Mouse (Mus musculus) midbrain, embryonic 16.5 days (tissue): ENCODE results near the gene Ppp3ca. TPM values are rescaled to one million over a fixed set of nuclear protein-coding genes. Genes with fewer than 3 reads are reported as not detected.
A peak's percentile ranks its signal among the peaks of the same experiment; 100 is the strongest.

ENCODE experiments used
- ATAC-seq: fragments of 200-750 bp; cut with Nextera tagmentation; 2 replicates; pipeline ENCODE4 v1.8.0; 2017; ENCODE audit warnings: moderate TSS enrichment
- H3K27ac ChIP-seq: fragments of 300-500 bp; sonication (generic); 2 replicates; pipeline ENCODE4 v1.5.1; 2014; ENCODE audit warnings: mild to moderate bottlenecking, low read length, mixed read lengths
- H3K27me3 ChIP-seq: fragments of 300-500 bp; sonication (generic); 2 replicates; pipeline ENCODE4 v1.6.1; 2014; ENCODE audit warnings: low read depth, low read length, mixed read lengths; ENCODE audit not compliant: control insufficient read depth, insufficient read depth
- H3K36me3 ChIP-seq: fragments of 300-500 bp; sonication (generic); 2 replicates; pipeline ENCODE4 v1.6.1; 2014; ENCODE audit warnings: mild to moderate bottlenecking, low read length, moderate library complexity, mixed read lengths; ENCODE audit not compliant: control insufficient read depth, insufficient read depth
- H3K4me1 ChIP-seq: fragments of 300-500 bp; sonication (generic); 2 replicates; pipeline ENCODE4 v1.6.1; 2014; ENCODE audit warnings: mild to moderate bottlenecking, low read length, mixed read lengths; ENCODE audit not compliant: control insufficient read depth, insufficient read depth
- H3K4me2 ChIP-seq: fragments of 300-500 bp; sonication (generic); 2 replicates; pipeline ENCODE4 v1.6.1; 2014; ENCODE audit warnings: mild to moderate bottlenecking, low read length, mixed read lengths
- H3K4me3 ChIP-seq: fragments of 300-500 bp; sonication (generic); 2 replicates; pipeline ENCODE4 v1.5.1; 2014; ENCODE audit warnings: low read depth, mild to moderate bottlenecking, low read length, moderate library complexity, mixed read lengths
- H3K9ac ChIP-seq: fragments of 300-500 bp; sonication (generic); 2 replicates; pipeline ENCODE4 v1.6.1; 2014; ENCODE audit warnings: low read depth, low read length, mixed read lengths
- H3K9me3 ChIP-seq: fragments of 300-500 bp; sonication (generic); replicated peaks from 2 replicates; pipeline ENCODE4 v1.6.1; 2014; ENCODE audit warnings: mild to moderate bottlenecking, low read length, mixed read lengths; ENCODE audit not compliant: control insufficient read depth, poor library complexity, severe bottlenecking
- WGBS: fragments of 180-500 bp; shearing (Covaris S2); extraction: QIAGEN DNeasy Blood & Tissue Kit; methylation state at CpG from one replicate; pipeline ENCODE4 v1.1.7; 2014; 5-methylcytosine and 5-hydroxymethylcytosine counted together
- polyA plus RNA-seq: library from polyadenylated mRNA; unstranded; fragments of >200 nt; fragmentation: Nextera tagmentation; extraction: Ambion mirVana; gene quantifications from 2 replicates; pipeline ENCODE4 v1.2.1, GENCODE M21; 2015

Gene Ppp3ca
- 134 and 146 TPM in 2 replicates for polyA plus RNA-seq

DNA sequence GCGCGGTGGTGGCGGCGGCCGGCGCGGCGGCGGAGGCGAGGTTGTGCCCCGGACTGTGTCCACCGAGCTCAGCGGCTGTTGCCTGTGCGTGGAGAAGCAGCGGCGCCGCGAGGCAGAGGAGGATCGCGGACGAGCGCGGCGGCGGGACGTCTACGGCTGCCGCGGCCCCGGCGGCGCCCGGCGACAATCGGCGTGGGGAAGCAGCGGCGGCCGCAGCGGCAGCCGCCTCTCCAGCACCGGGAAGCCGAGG lies at the start of gene Ppp3ca:
TSS of gene Ppp3ca (plus strand) at position 15 of the 250 bp plus-strand sequence.
- H3K27me3 ChIP-seq = no peaks in the 10 kb centered on the region
- no peaks in the 10 kb centered on the region for H3K36me3 ChIP-seq
- H3K9me3 ChIP-seq = no peaks in the 10 kb centered on the region
- H3K4me1 ChIP-seq = peaks cover 27% of the 10 kb centered on the region
- WGBS = 0% methylated on average over 5 of the region's 43 CpGs
- H3K9ac ChIP-seq = peak within 1 kb of the TSS; percentile 93
- peak within 1 kb of the TSS; percentile 73 for H3K4me2 ChIP-seq
- no peak for ATAC-seq
- H3K4me3 ChIP-seq = peak within 1 kb of the TSS; percentile 87
- peak within 1 kb of the TSS; percentile 98 for H3K27ac ChIP-seq

DNA sequence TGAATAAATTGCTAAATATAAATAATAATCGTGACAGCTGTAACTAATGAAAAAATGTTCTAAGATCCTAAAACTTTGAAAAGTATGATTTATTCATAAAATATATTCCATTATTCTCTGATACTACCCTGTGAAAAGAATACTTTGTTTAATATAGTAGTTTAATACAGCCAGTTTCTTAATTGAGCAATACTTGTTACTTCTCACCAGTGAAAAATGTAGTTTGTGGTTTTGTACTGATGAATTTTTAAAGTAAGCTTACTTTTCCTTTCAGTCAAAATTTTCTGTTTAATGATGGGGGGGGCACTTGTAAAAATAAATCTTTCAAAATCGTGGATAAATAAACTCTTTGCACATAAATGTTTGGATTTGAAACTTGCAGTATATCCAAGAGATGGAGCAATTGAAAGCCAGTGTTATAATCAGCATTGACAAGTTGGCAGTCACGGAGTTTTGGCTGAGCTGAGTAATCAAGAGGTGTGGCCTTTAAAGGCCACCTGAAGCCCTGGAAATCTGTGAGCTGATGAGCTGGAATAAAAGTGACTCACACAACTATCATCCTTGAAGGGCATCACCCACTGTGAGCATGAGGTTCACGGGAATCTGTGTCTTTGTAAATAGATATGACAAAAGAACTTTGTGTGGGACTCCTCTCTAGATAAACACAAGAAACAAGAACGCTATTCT lies 29.2 kb upstream of the Ppp3ca start:
- Histone ChIP-seq H3K27me3 (no peaks in the 10 kb centered on the region), H3K36me3 (no peaks in the 10 kb centered on the region), H3K27ac (no peak overlapping the region), H3K4me1 (no peaks in the 10 kb centered on the region), H3K4me3 (no peak overlapping the region), H3K9me3 (no peaks in the 10 kb centered on the region), H3K9ac (no peak overlapping the region), H3K4me2 (no peak overlapping the region)
- no peak for ATAC-seq
- WGBS = 80% methylated on average over 5 of the region's 5 CpGs

DNA sequence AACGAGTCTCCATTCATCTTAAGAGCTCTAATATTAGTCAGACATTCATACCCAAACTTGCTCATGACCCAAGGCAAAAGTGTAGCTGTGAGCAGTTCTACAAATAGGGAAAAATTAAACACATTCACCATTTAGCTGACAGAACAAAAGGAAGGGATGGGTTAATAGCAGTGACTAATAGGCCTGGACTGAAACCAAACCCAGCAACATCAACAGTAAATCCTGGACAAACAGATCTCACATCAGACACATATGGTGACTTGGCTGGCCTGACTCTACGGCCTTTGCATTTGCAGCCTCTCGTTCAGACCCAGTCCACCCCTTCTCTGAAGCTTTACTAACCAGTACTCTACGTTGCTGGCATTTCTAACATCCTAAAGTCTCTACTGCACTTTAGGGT lies 19.0 kb upstream of the Ppp3ca start:
- ATAC-seq = no peak

GRCm38 (mm10) chr3:136651496-136651895 lies 18.4 kb upstream of the Ppp3ca start:
- 7% methylated on average over 6 of the region's 6 CpGs for WGBS
- H3K4me3 ChIP-seq = no peak overlapping the region
- H3K9me3 ChIP-seq = no peaks in the 10 kb centered on the region
- H3K27ac ChIP-seq = no peak overlapping the region
- H3K27me3 ChIP-seq = no peaks in the 10 kb centered on the region
- no peak overlapping the region for H3K9ac ChIP-seq
- peaks cover 7% of the 10 kb centered on the region for H3K4me1 ChIP-seq
- no peak overlapping the region for H3K4me2 ChIP-seq
- H3K36me3 ChIP-seq = no peaks in the 10 kb centered on the region
- ATAC-seq = no peak

More for the DNA sequence above, 19.0 kb upstream of the Ppp3ca start:
- 66% methylated on average over 4 of the region's 4 CpGs for WGBS
- H3K4me3 ChIP-seq = no peak overlapping the region
- H3K4me1 ChIP-seq = peaks cover 7% of the 10 kb centered on the region
- H3K9me3 ChIP-seq = no peaks in the 10 kb centered on the region
- H3K36me3 ChIP-seq = no peaks in the 10 kb centered on the region
- H3K9ac ChIP-seq = no peak overlapping the region
- H3K27me3 ChIP-seq = no peaks in the 10 kb centered on the region
- no peak overlapping the region for H3K27ac ChIP-seq
- H3K4me2 ChIP-seq = no peak overlapping the region

DNA sequence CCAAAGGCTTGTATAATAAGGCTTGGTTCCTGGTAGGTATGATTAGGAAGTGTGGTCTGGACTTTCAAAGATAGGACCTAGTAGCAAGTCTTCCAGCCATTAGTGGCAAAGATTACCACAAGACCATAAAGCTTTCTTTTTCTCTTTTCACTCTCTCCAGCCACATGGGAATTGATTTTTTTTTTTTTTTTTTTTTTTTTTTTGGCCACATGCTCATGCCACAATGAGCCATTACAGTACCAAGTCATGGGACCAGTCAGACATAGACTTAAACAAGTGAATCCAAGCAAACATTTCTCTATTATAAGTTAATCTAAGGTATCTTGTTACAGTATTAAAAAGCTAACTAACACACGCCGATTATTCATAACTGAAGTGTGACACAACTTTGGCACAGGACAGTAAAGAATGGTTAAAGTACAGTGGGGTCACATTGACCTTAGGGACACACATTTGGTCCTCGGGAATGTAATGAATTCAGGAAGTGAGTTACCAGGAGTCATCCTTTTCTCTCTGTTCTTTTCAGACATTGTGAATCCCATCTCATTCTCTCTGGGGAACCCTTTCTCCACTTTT lies 13.4 kb upstream of the Ppp3ca start:
- Histone ChIP-seq H3K4me3 (no peak overlapping the region), H3K36me3 (no peaks in the 10 kb centered on the region), H3K4me1 (peaks cover 1% of the 10 kb centered on the region; the same call in 1 of the 2 replicates), H3K27me3 (no peaks in the 10 kb centered on the region), H3K27ac (no peak overlapping the region), H3K9ac (no peak overlapping the region), H3K4me2 (no peak overlapping the region), H3K9me3 (no peaks in the 10 kb centered on the region)
- 87% methylated on average over 3 of the region's 3 CpGs for WGBS
- no peak for ATAC-seq

- no peak for ATAC-seq
- Histone ChIP-seq H3K27me3 (no peaks in the 10 kb centered on the region), H3K27ac (no peak overlapping the region), H3K9ac (no peak overlapping the region), H3K4me2 (no peak overlapping the region), H3K9me3 (no peaks in the 10 kb centered on the region), H3K4me3 (no peak overlapping the region), H3K36me3 (no peaks in the 10 kb centered on the region), H3K4me1 (no peaks in the 10 kb centered on the region)
- WGBS = 97% methylated on average over 2 of the region's 2 CpGs
Observed at GRCm38 (mm10) chr3:136658681-136659080, 11.2 kb upstream of the Ppp3ca start.

DNA sequence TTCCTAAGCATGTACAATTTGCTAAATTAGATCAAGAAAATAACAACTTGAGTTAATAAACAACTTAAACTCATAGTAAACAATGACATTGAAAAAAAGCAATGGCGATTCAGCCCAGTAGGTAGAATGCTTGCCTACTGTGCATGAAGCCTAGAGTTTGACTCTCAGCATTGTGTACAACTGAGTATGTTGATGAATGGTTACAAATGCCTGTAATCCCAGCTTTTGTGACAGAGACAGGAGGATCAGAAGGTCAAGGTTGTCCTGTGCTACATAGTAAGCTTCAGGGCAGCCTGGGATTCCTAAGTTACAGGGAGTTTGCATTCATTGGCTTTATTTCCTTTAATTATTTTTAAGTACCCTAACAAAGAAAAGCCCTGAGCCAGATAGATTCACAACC lies 4.8 kb upstream of the Ppp3ca start:
- no peaks in the 10 kb centered on the region for H3K36me3 ChIP-seq
- H3K4me2 ChIP-seq = no peak overlapping the region
- H3K9ac ChIP-seq = no peak overlapping the region
- H3K27ac ChIP-seq = no peak overlapping the region
- WGBS = 46% methylated on average over 1 of the region's 1 CpGs
- no peak for ATAC-seq
- peaks cover 2% of the 10 kb centered on the region; the same call in 1 of the 2 replicates for H3K9me3 ChIP-seq
- H3K4me3 ChIP-seq = no peak overlapping the region
- H3K4me1 ChIP-seq = peaks cover 6% of the 10 kb centered on the region
- no peaks in the 10 kb centered on the region for H3K27me3 ChIP-seq

- H3K4me1 ChIP-seq = peaks cover 16% of the 10 kb centered on the region
- no peak overlapping the region for H3K27ac ChIP-seq
- H3K9ac ChIP-seq = no peak overlapping the region
- 65% methylated on average over 2 of the region's 2 CpGs for WGBS
- H3K27me3 ChIP-seq = no peaks in the 10 kb centered on the region
- H3K36me3 ChIP-seq = no peaks in the 10 kb centered on the region
- H3K4me2 ChIP-seq = no peak overlapping the region
- no peak for ATAC-seq
- H3K9me3 ChIP-seq = peaks cover 2% of the 10 kb centered on the region; the same call in 1 of the 2 replicates
- H3K4me3 ChIP-seq = no peak overlapping the region
Observed at GRCm38 (mm10) chr3:136668072-136668471, 1.9 kb upstream of the Ppp3ca start.

GRCm38 (mm10) chr3:136669231-136670109 lies 454 bp upstream of the Ppp3ca start:
- H3K4me1 ChIP-seq = peaks cover 27% of the 10 kb centered on the region
- H3K4me3 ChIP-seq = peak overlapping the region; percentile 87
- H3K36me3 ChIP-seq = no peaks in the 10 kb centered on the region
- ATAC-seq = peak; percentile 97
- under 1% methylated on average over 42 of the region's 56 CpGs for WGBS
- H3K9ac ChIP-seq = peak overlapping the region; percentile 93
- H3K27me3 ChIP-seq = no peaks in the 10 kb centered on the region
- H3K9me3 ChIP-seq = no peaks in the 10 kb centered on the region
- H3K4me2 ChIP-seq = peak overlapping the region; percentile 73
- H3K27ac ChIP-seq = peak overlapping the region; percentile 98
